Mouse (Mus musculus): Measurements from ENCODE around the gene Gpr39. TPM values are rescaled to one million over a fixed set of nuclear protein-coding genes. Genes with fewer than 3 reads are reported as not detected.

The Gpr39 gene
- total RNA-seq, 2 experiments from 2014 or later = 0.27 TPM; not detected in 1

Other genes with a start within 250 kb of the Gpr39 start
- gene Actr3, start 241.3 kb upstream of the Gpr39 start, total RNA-seq (2021) = 100 to 1,000 TPM; 346 to 362 TPM
- gene Slc35f5, start 116.4 kb upstream of the Gpr39 start, total RNA-seq (2021) = 10 to 100 TPM; 23.7 to 29.4 TPM
- gene Lypd1, start 236.1 kb downstream of the Gpr39 start, total RNA-seq (2021) = 100 to 1,000 TPM in 1 of 2 experiments, 10 to 100 TPM in 1; 81.2 to 109 TPM